Mouse (Mus musculus) stomach, postnatal 0 days (tissue): ENCODE measurements at regions not wholly inside any gene's neighbourhood (a gene's known extent, or its start where the extent isn't known, plus 50 kb on each side); places are given as distances from the start of the nearest gene placed in this dataset.

Experiments
- CTCF ChIP-seq: IDR thresholded peaks from 2 replicates; pipeline ENCODE4 v1.5.1; 2016; ENCODE audit warnings: antibody characterized with exemption, low read depth, mild to moderate bottlenecking, moderate library complexity
- EP300 ChIP-seq: optimal IDR thresholded peaks from 2 replicates; pipeline ENCODE3; 2016; ENCODE audit warnings: antibody characterized with exemption

- TF ChIP-seq EP300 = no peak
- no peak for TF ChIP-seq CTCF
These were observed 106.0 kb upstream of the Tmem108 start for GRCm38 (mm10) chr9:103867433-103868209.
